Mouse (Mus musculus): ENCODE results near the gene 3100002H09Rik. TPM values are rescaled to one million over a fixed set of nuclear protein-coding genes. Genes with fewer than 3 reads are reported as not detected.

The 3100002H09Rik gene
- total and polyA plus RNA-seq, 3 experiments = not detected

DNA sequence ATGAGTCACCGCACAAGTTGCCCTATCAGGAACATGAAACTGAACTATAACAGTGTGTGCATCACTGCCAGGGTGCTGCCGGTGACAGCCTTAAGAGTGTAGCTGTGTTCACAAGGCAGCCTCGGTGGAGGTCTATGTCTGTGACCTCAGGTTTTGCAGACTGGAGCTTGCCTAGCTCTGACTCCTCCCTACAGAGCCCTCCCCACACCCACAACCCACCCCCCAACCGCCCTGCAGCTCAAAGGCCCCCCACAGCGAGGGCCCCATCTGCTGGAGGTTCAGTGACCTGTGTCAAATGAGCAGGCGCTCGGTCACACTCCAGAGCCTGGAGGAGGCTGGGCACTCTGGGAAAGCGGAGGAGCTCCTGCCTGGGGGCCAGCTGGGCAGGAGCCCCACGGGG is 42.3 kb upstream of the 3100002H09Rik start:
- H3K36me3 ChIP-seq (ENCODE audit: control insufficient read depth in 1 of 2, insufficient read depth in 2 of 2, low read length in 2 of 2) = no peaks in the 10 kb centered on the region
- DNase-seq (ENCODE audit: low read depth, low spot score) = no peak
- no peak overlapping the region for H3K4me3 ChIP-seq (ENCODE audit: control insufficient read depth in 1 of 2, insufficient read depth in 1 of 2, low read depth in 2 of 2, low read length in 2 of 2)
- no peaks in the 10 kb centered on the region for H3K4me1 ChIP-seq (ENCODE audit: control insufficient read depth in 1 of 2, insufficient read depth in 2 of 2, low read length in 2 of 2)
- no peaks in the 10 kb centered on the region; a peak in 1 of 4 replicates for H3K27me3 ChIP-seq (ENCODE audit: control insufficient read depth in 1 of 2, insufficient read depth in 2 of 2, low read length in 2 of 2)
- TF ChIP-seq MAX (IDR thresholded peaks at IDR 0.05; ENCODE audit: low read length) (no peak), TCF12 (IDR thresholded peaks at IDR 0.05; ENCODE audit: low read depth, low read length) (no peak), E2F4 (IDR thresholded peaks at IDR 0.05; ENCODE audit: borderline replicate concordance, low read depth, low read length) (no peak), RAD21 (IDR thresholded peaks at IDR 0.05; ENCODE audit: low read depth, low read length) (no peak), EP300 (IDR thresholded peaks at IDR 0.05; ENCODE audit: low read depth in 1 of 2, low read length in 2 of 2) (no peak), POLR2AphosphoS5 (IDR thresholded peaks at IDR 0.05; ENCODE audit: borderline replicate concordance, low read depth, low read length) (no peak), SMC3 (IDR thresholded peaks at IDR 0.05; ENCODE audit: low read depth, low read length) (no peak), ETS1 (IDR thresholded peaks at IDR 0.05; ENCODE audit: low read depth, low read length) (no peak), CHD2 (IDR thresholded peaks at IDR 0.05; ENCODE audit: low read length) (no peak), MXI1 (IDR thresholded peaks at IDR 0.05; ENCODE audit: low read depth, low read length) (no peak), HCFC1 (IDR thresholded peaks at IDR 0.05; ENCODE audit: low read depth, low read length) (no peak), GABPA (IDR thresholded peaks at IDR 0.05; ENCODE audit: low read depth, low read length) (no peak), ZNF384 (IDR thresholded peaks at IDR 0.05; ENCODE audit: low read depth, low read length) (no peak), TBP (IDR thresholded peaks at IDR 0.05; ENCODE audit: low read depth, low read length) (no peak), BHLHE40 (IDR thresholded peaks at IDR 0.05; ENCODE audit: borderline replicate concordance, low read depth, low read length) (no peak), ZC3H11A (IDR thresholded peaks at IDR 0.05; ENCODE audit: low read depth, low read length) (no peak), ZMIZ1 (IDR thresholded peaks at IDR 0.05; ENCODE audit: low read depth, low read length) (no peak)
- no peak overlapping the region for H3K9ac ChIP-seq (ENCODE audit: control insufficient read depth, low read depth, low read length, poor library complexity, severe bottlenecking)
- H3K9me3 ChIP-seq (replicated peaks; ENCODE audit: insufficient read depth, low read length) = no peaks in the 10 kb centered on the region
- no peak overlapping the region for H3K27ac ChIP-seq (ENCODE audit: control insufficient read depth, low read depth, low read length)
- no peaks in the 10 kb centered on the region for H3K79me2 ChIP-seq (ENCODE audit: control insufficient read depth, insufficient read depth, low read length, poor library complexity)

DNA sequence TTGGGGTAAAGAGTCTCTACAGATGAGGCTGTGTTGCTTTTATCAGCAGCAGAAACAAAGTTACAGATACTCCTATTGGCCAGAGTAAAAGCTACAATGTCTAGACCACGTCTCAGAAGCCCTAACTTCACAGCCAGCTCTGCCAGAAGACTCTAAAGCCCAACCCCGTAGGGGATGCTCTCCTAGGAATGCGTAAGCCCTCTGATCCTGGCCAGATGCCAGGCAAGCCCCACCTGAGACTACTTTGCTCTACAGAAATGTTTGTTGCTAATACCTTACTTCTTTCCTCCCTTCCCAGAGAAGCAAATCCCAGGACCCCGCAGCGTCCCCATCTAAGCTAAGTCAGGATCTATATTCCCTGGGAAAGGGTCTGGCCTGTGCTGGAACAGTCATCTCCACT is 37.3 kb upstream of the 3100002H09Rik start:
- H3K4me3 ChIP-seq (ENCODE audit: control insufficient read depth in 1 of 2, insufficient read depth in 1 of 2, low read depth in 2 of 2, low read length in 2 of 2) = no peak overlapping the region
- H3K27me3 ChIP-seq (ENCODE audit: control insufficient read depth in 1 of 2, insufficient read depth in 2 of 2, low read length in 2 of 2) = no peaks in the 10 kb centered on the region
- DNase-seq (ENCODE audit: low read depth, low spot score) = no peak
- H3K36me3 ChIP-seq (ENCODE audit: control insufficient read depth in 1 of 2, insufficient read depth in 2 of 2, low read length in 2 of 2) = peaks cover 0 to 9% of the 10 kb centered on the region in 2 experiments; a peak in 2 of 4 replicates
- no peaks in the 10 kb centered on the region for H3K9me3 ChIP-seq (replicated peaks; ENCODE audit: insufficient read depth, low read length)
- H3K4me1 ChIP-seq (ENCODE audit: control insufficient read depth in 1 of 2, insufficient read depth in 2 of 2, low read length in 2 of 2) = peaks cover 0 to 13% of the 10 kb centered on the region in 2 experiments; a peak in 1 of 4 replicates
- no peaks in the 10 kb centered on the region for H3K79me2 ChIP-seq (ENCODE audit: control insufficient read depth, insufficient read depth, low read length, poor library complexity)
- TF ChIP-seq CHD1 (IDR thresholded peaks at IDR 0.05; ENCODE audit: low read depth, low read length) (no peak), ZNF384 (IDR thresholded peaks at IDR 0.05; ENCODE audit: low read depth, low read length) (no peak)
- no peak overlapping the region for H3K27ac ChIP-seq (ENCODE audit: control insufficient read depth, low read depth, low read length)
- H3K9ac ChIP-seq (ENCODE audit: control insufficient read depth, low read depth, low read length, poor library complexity, severe bottlenecking) = no peak overlapping the region

Measured in MEL (cell line).